Mouse (Mus musculus) cerebellum, adult 11-12 months (tissue): ENCODE measurements around the gene Frem1.

Experiments
- DNase-seq: peaks from one replicate; pipeline ENCODE4 v3.0.0; 2022

Gene Frem1

GRCm38 (mm10) chr4:83051634-83052577 is at the start of gene Frem1:
Gene Frem1 (minus strand): TSS chr4:83052339.
- DNase-seq: no peak

- DNase-seq: no peak
Observed at GRCm38 (mm10) chr4:83099025-83099424, 46.9 kb upstream of the Frem1 start.

- DNase-seq: no peak
Observed at GRCm38 (mm10) chr4:83093941-83094340, 41.8 kb upstream of the Frem1 start.

DNA sequence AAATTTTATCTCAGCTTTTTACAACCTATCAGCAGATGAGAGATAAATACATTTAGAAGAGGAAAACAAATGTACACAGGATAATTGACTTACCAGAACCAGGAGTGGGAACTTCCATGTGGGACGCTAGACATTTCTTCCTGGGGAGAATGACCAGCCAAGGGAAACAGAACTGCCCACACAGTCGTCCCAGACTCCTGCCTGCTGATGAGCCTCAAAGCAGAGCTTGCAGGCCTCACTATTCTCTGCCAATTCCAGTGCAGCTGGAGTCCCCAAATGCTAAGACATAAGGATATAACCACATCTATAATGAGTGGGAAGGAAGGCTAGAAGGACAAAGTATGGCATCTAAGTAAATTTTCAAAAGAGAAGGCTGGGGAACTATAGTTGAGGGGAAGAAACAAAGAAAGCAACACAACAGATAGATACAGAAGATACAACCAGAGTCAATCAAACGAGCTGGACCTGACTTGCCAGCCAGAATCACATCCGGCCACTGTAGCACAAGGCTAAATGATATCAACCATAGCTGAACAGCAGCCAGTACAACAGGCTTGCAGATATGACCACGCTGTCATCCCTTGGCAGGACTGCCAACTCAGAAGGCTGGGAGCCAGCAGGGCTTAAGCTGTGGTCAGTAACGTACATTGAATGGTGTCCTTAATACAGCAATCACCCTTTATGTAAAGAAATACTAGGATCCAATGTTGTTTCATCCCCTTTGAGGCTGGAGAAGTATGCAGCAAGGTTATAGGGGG is 38.7 kb upstream of the Frem1 start:
- DNase-seq: peak; percentile 33

- no peak for DNase-seq
Observed at GRCm38 (mm10) chr4:83080364-83081174, 28.4 kb upstream of the Frem1 start.

DNA sequence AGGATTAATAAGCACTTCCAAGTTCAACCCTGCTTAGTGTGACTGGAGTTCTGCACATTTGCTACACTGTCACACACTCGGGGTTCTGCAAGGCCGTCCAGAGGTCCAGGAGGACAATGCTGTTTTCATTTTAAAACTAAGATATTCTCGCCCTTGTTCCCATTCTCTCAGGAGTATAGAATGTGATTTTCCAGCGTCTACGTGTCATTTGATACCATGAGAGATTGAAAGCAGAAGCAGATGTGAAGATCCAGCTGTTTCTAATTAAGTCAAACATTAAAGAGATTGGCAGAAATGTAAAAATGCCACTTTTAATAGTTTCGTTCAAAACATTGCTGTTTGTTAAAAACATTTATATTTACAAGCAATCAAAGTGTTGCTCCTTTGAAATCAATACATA is 12.1 kb upstream of the Frem1 start:
- DNase-seq: no peak

- DNase-seq: no peak
Observed at GRCm38 (mm10) chr4:83061564-83061963, 9.4 kb upstream of the Frem1 start.

- no peak for DNase-seq
Observed at GRCm38 (mm10) chr4:83058617-83059016, 6.5 kb upstream of the Frem1 start.

GRCm38 (mm10) chr4:83058182-83058581 is 6.0 kb upstream of the Frem1 start:
- no peak for DNase-seq

DNA sequence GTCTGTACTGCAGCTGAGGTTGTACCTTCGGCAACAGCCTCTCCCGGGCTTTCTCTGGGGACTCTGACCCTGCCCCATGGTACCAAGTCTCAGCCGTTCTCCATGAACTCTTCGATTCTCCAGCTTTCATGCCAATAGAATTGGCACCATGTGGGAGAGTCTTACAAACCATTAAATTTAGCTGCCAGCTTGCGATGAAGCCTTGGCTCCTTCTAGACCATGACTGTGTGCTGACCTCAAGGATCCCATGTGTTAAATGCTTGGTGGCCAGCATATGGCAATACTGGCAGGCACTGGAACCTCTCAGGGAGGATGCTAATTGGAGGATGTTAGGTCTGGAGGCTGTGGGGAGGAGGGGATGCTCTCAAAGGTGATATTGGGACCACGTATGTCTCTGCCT is 4.4 kb upstream of the Frem1 start:
- peak; percentile 70 for DNase-seq

GRCm38 (mm10) chr4:83055444-83055843 is 3.3 kb upstream of the Frem1 start:
- no peak for DNase-seq

GRCm38 (mm10) chr4:83053206-83053605 is 1.1 kb upstream of the Frem1 start:
- no peak for DNase-seq

DNA sequence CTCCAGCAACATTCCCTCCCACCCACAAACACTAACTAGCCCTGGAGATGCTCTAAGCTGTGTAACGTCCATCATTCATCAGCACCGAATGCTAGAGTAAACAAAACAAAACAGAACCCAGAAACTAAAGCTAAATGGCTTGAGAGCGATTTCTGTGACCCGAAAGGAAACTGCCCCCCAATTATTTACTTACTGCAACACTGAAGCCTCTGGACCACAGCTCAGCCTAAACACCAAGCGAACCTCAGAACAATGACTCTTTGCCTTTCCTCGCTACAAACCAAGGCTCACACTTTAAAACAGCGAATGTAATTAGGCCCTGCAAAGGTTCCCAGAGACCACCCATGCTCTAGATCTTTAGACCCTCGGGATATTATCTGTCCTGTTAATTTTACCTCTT is 963 bp downstream of the Frem1 start:
- DNase-seq: no peak

DNA sequence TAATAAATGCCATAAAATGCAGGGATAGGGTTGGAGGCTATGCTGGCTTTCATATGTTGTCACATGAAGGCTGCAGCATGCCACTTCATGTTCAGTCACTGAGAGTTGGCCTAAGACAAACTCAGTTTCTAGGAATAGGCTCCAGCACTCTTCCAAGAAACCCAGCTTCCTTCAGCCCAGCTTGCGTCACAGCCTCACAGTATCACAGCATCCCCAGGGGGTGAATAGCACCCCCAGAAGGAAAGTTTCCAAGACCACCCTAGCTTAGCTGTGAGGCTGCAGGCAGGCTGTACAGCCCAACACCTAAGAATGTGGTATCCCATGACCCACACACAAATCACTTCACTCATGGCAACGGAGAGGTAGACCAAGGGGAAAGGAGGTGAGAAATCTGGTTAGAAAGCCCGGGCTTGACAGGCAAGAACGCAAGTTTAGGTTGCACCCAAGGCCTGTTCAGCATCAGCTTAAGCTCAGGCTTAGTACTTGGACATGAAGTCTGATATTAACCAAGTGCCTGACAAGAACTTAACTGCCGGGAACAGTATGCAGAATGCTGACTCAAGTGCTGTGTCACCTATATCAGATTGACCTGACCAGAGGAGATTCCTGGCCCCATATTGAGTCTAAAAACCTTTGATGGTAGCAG is 1.9 kb downstream of the Frem1 start:
- no peak for DNase-seq

DNA sequence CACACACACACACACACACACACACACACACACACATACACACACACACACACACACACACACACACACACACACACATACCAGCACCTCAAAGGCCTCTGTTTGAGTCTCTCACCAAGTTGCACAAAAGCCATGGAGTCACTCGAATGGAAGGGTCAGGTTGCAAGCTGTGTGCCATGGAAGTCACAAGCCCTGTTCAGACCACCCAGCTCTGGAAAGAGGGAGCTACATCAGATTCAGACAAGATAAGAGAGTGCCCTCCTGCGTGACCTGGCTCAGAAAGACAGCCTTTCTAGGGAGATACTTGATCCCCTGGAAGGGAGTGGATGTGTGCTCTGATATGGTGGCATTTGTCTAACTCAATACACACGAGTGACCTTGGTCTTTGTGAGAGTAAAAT is 2.9 kb downstream of the Frem1 start:
- DNase-seq: no peak

DNA sequence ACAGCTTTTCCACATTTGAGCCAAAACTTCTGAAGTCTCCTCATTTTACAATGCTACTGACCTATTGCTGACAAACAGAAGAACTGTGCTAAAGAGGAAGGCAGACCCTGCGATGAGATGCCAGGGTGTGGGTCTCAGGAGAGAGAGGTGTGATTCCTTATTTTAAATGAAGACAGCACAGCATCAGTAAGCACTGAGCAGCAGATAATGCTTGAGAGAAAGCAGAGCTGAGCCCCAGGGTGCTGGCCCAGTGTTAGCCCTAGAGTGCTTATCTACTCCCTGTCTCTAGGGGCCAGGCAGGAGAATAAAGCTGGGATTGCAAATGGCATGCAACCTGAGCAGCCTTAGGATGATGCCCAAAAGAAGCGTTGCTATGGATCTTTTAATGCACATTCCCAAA is 3.6 kb downstream of the Frem1 start:
- no peak for DNase-seq

- DNase-seq: no peak
Observed at GRCm38 (mm10) chr4:83046806-83047205, 5.3 kb downstream of the Frem1 start.

GRCm38 (mm10) chr4:83046069-83046468 is 6.1 kb downstream of the Frem1 start:
- no peak for DNase-seq

DNA sequence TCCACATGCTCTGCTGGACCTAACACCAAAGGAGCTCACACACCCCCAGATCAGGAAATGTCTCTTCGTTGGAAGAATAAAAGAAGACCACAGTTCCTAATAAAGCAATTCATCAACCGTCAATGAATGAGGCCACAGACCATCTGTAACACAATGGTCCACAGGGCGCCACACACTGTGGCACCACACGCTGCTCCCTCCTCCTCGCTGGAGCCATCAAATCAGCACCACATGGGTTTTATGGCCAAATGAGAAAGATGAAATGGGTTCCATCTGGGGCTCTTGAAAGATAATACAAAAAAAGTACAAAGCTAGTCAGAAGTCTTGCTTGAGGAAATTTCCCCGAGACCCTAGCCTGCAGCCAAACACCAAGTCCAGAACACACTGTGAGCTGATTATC is 6.9 kb downstream of the Frem1 start:
- no peak for DNase-seq

GRCm38 (mm10) chr4:83040780-83041179 is 11.4 kb downstream of the Frem1 start:
- DNase-seq: no peak

DNA sequence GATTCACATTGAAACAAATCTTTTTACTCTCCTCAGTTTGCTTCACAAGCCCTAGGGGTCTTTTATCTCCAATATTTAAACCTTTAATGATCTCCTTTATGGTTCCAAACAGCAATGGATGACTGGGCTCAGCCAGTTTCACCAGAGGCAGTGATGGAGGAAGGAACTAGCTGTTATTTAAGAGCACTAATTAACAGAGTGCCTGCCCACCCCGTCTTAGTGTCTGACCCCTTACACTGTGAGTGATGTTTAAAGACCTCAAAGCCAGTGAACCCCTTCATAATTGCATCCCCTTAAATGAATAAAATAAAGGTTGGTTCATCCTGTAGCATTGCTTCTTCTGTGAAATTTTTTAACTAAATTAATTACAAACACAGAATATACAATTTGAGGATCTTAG is 19.4 kb downstream of the Frem1 start:
- DNase-seq: no peak

- no peak for DNase-seq
Observed at GRCm38 (mm10) chr4:83031591-83031990, 20.5 kb downstream of the Frem1 start.

GRCm38 (mm10) chr4:83030097-83030496 is 22.0 kb downstream of the Frem1 start:
- no peak for DNase-seq
